Mouse (Mus musculus) cerebellum, adult 2 months (tissue): ENCODE results near the gene Cacnb4.

Experiments used
- CTCF ChIP-seq: fragments of 200-500 bp; IDR thresholded peaks from 2 replicates; pipeline ENCODE4 v1.5.1; 2011; ENCODE audit warnings: low read depth, mild to moderate bottlenecking, control low read depth, low read length, moderate library complexity, borderline replicate concordance; ENCODE audit not compliant: insufficient read depth
- POLR2A ChIP-seq: fragments of 200-500 bp; IDR thresholded peaks from 2 replicates; pipeline ENCODE4 v1.6.1; 2011; ENCODE audit warnings: low read length, control low read depth, borderline replicate concordance; ENCODE audit not compliant: insufficient read depth

DNA sequence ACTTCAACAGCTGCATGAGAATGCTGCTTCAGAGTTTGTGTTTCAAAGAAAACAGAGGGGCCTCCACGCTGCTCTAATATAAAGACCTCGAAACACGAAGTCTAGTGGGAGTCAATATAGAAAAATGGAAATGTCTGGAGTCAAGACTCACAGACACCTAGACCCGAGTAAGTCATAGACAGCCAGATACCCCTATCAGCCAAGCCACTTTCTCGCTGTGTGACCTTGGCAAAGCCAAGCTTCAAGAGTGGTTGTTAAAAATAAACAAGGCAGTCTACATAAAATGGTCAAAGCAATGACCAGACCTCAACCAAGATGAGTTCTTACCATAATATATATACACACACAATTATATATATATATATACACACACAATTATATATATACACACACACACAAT is 40.4 kb upstream of the Cacnb4 start:
- no peak for TF ChIP-seq CTCF
- no peak for TF ChIP-seq POLR2A
